Mouse (Mus musculus) embryonic facial prominence, embryonic 14.5 days (tissue): ENCODE measurements at regions not wholly inside any gene's neighbourhood (a gene's known extent, or its start where the extent isn't known, plus 50 kb on each side); places are given as distances from the start of the nearest gene placed in this dataset.

Source experiments
- ATAC-seq: fragments of 200-750 bp; cut with Nextera tagmentation; 2 replicates; pipeline ENCODE4 v1.8.0; 2017; ENCODE audit warnings: low read depth, moderate number of reproducible peaks, moderate TSS enrichment
- DNase-seq: peaks from one replicate; pipeline ENCODE4 v3.0.0-alpha.2; 2015; ENCODE audit warnings: low spot score
- H3K27ac ChIP-seq: fragments of 300-500 bp; sonication (generic); replicated peaks from 2 replicates; pipeline ENCODE4 v1.5.1; 2014; ENCODE audit warnings: low read depth, mild to moderate bottlenecking, low read length, moderate library complexity
- H3K27me3 ChIP-seq: fragments of 300-500 bp; sonication (generic); replicated peaks from 2 replicates; pipeline ENCODE4 v1.6.1; 2014; ENCODE audit warnings: low read length; ENCODE audit not compliant: control insufficient read depth, insufficient read depth
- H3K36me3 ChIP-seq: fragments of 300-500 bp; sonication (generic); 2 replicates; pipeline ENCODE4 v1.6.1; 2014; ENCODE audit warnings: low read length, mixed read lengths; ENCODE audit not compliant: control insufficient read depth, insufficient read depth
- H3K4me1 ChIP-seq: fragments of 300-500 bp; sonication (generic); 2 replicates; pipeline ENCODE4 v1.6.1; 2014; ENCODE audit warnings: antibody characterized with exemption, low read length; ENCODE audit not compliant: control insufficient read depth, insufficient read depth
- H3K4me2 ChIP-seq: fragments of 300-500 bp; sonication (generic); 2 replicates; pipeline ENCODE4 v1.6.1; 2014; ENCODE audit warnings: low read depth, mild to moderate bottlenecking, low read length, moderate library complexity, mixed read lengths
- H3K4me3 ChIP-seq: fragments of 300-500 bp; sonication (generic); 2 replicates; pipeline ENCODE4 v1.5.1; 2014; ENCODE audit warnings: low read depth, mild to moderate bottlenecking, low read length
- H3K9ac ChIP-seq: fragments of 300-500 bp; sonication (generic); 2 replicates; pipeline ENCODE4 v1.6.1; 2014; ENCODE audit warnings: low read depth, mild to moderate bottlenecking, low read length, moderate library complexity, mixed read lengths
- H3K9me3 ChIP-seq: fragments of 300-500 bp; sonication (generic); 2 replicates; pipeline ENCODE4 v1.6.1; 2016; ENCODE audit warnings: low read length; ENCODE audit not compliant: control insufficient read depth
- WGBS: fragments of 180-500 bp; shearing (Covaris S2); extraction: QIAGEN DNeasy Blood & Tissue Kit; methylation state at CpG from one replicate; pipeline ENCODE4 v1.1.7; 2014; 5-methylcytosine and 5-hydroxymethylcytosine counted together

DNA sequence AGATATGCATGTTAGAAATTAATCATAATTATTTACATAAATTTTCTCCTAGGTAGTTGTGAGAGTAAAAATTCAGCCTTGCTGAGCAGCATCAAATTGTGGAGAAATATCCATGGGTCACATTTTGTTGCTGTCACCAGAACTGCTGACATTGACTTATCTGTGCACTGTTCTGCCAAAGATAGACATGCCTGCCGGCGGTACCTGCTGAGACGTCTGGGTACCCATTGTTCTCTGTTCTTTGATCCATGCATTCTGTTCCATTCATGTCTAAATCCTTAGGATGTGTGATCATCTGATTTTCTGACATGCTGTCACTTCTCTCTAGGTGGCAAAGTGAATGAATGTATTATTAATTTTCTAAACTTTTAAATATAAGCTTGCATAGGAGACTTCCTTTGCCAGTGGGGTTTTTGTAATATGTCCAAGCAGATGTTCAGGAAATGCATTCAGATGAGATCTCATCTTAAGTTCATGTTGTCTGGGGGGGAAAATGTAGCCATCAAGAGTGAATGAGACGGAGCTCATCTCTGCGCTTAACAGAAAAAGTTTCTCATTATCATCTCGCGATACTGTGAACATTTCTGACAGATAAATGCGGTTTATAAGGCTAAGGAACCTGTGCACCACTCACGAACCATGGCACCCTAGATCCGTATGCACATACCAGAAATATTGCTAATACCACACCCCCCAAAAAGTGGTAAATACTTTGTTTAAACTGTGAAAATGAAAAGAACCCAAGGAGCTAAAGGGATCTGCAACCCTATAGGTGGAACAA, 391.0 kb upstream of the Slitrk5 start:
- no peak overlapping the region for H3K4me2 ChIP-seq
- ATAC-seq (no peak), DNase-seq (no peak)
- no peak overlapping the region for H3K9ac ChIP-seq
- no peaks in the 10 kb centered on the region for H3K9me3 ChIP-seq
- no peak overlapping the region for H3K27ac ChIP-seq
- H3K27me3 ChIP-seq, result no peaks in the 10 kb centered on the region
- no peaks in the 10 kb centered on the region for H3K36me3 ChIP-seq
- H3K4me1 ChIP-seq, result no peaks in the 10 kb centered on the region
- H3K4me3 ChIP-seq, result no peak overlapping the region
- 81% methylated on average over 10 of the region's 10 CpGs for WGBS

DNA sequence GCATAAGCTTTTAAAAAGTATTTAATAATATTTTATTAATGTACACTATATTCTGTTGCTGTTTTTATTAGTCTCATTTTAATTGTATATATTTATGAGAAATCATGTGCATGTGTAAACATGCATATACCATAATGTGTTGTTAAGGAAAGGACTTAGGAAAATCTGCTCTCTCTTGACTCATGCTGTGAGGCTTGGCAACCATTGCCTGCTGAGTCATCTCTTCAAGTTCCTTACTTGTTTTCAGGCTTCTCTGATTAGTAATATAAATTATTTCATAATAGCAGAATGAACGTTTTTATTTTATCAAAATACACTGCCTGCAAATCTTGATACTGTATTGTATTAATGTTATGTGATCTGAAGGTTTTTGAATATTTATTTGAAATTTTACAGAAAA, 388.9 kb upstream of the Slitrk5 start:
- H3K27ac ChIP-seq, result no peak overlapping the region
- no peaks in the 10 kb centered on the region for H3K27me3 ChIP-seq
- H3K36me3 ChIP-seq, result no peaks in the 10 kb centered on the region
- 46% methylated on average over 1 of the region's 1 CpGs for WGBS
- no peak for DNase-seq
- H3K4me1 ChIP-seq, result no peaks in the 10 kb centered on the region
- no peak overlapping the region for H3K4me2 ChIP-seq
- H3K9me3 ChIP-seq, result no peaks in the 10 kb centered on the region
- H3K4me3 ChIP-seq, result no peak overlapping the region
- H3K9ac ChIP-seq, result no peak overlapping the region
- no peak for ATAC-seq

GRCm38 (mm10) chr14:111295521-111295920, 379.4 kb upstream of the Slitrk5 start:
- DNase-seq (no peak), ATAC-seq (no peak)
- WGBS, result 81% methylated on average over 3 of the region's 3 CpGs

DNA sequence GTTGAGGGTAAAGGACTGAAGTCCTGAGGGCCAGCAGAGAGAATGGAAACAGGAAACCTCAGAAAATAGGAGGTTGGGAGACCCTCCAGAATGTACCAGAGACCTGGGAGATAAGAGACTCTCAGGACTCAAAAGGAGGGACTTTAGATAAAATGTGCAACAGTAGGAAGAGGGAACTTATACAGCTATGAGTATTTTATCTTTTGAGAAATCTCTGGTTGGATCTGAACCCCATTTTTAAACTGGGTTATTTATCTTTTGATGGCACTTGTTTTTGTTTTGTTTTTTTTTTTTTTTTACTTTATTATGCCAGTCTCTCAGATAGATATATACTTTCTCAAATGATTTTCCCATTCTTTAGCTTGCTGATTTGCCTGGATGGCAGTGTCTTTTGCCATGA, 377.1 kb upstream of the Slitrk5 start:
- Histone ChIP-seq H3K4me3 (no peak overlapping the region), H3K9ac (no peak overlapping the region), H3K27ac (no peak overlapping the region), H3K9me3 (no peaks in the 10 kb centered on the region), H3K4me1 (no peaks in the 10 kb centered on the region), H3K27me3 (no peaks in the 10 kb centered on the region), H3K4me2 (no peak overlapping the region), H3K36me3 (no peaks in the 10 kb centered on the region)
- ATAC-seq (no peak), DNase-seq (no peak)

More at GRCm38 (mm10) chr14:111295521-111295920, 379.4 kb upstream of the Slitrk5 start:
- H3K27ac ChIP-seq, result no peak overlapping the region
- no peaks in the 10 kb centered on the region for H3K27me3 ChIP-seq
- no peaks in the 10 kb centered on the region for H3K36me3 ChIP-seq
- H3K4me1 ChIP-seq, result no peaks in the 10 kb centered on the region
- H3K9ac ChIP-seq, result no peak overlapping the region
- no peaks in the 10 kb centered on the region for H3K9me3 ChIP-seq
- no peak overlapping the region for H3K4me2 ChIP-seq
- no peak overlapping the region for H3K4me3 ChIP-seq

- Histone ChIP-seq H3K4me2 (no peak overlapping the region), H3K4me3 (no peak overlapping the region), H3K27me3 (no peaks in the 10 kb centered on the region), H3K36me3 (no peaks in the 10 kb centered on the region), H3K9me3 (no peaks in the 10 kb centered on the region), H3K9ac (no peak overlapping the region), H3K4me1 (no peaks in the 10 kb centered on the region), H3K27ac (no peak overlapping the region)
- no peak for ATAC-seq
- WGBS, result 90% methylated on average over 3 of the region's 3 CpGs
- no peak for DNase-seq
Measured at GRCm38 (mm10) chr14:111330570-111330969, 344.3 kb upstream of the Slitrk5 start.

GRCm38 (mm10) chr14:111353518-111353917, 321.4 kb upstream of the Slitrk5 start:
- Histone ChIP-seq H3K36me3 (no peaks in the 10 kb centered on the region), H3K4me1 (no peaks in the 10 kb centered on the region), H3K27ac (no peak overlapping the region), H3K9ac (no peak overlapping the region), H3K4me3 (no peak overlapping the region), H3K4me2 (no peak overlapping the region), H3K9me3 (no peaks in the 10 kb centered on the region), H3K27me3 (no peaks in the 10 kb centered on the region)
- no peak for DNase-seq
- WGBS, result 75% methylated on average over 5 of the region's 5 CpGs
- no peak for ATAC-seq

GRCm38 (mm10) chr14:111396803-111397202, 278.1 kb upstream of the Slitrk5 start:
- 62% methylated on average over 1 of the region's 1 CpGs for WGBS
- H3K4me2 ChIP-seq, result no peak overlapping the region
- no peak overlapping the region for H3K27ac ChIP-seq
- H3K9ac ChIP-seq, result no peak overlapping the region
- H3K4me1 ChIP-seq, result no peaks in the 10 kb centered on the region
- H3K4me3 ChIP-seq, result no peak overlapping the region
- no peaks in the 10 kb centered on the region for H3K27me3 ChIP-seq
- H3K36me3 ChIP-seq, result no peaks in the 10 kb centered on the region
- DNase-seq (no peak), ATAC-seq (no peak)
- no peaks in the 10 kb centered on the region for H3K9me3 ChIP-seq

GRCm38 (mm10) chr14:111400809-111401208, 274.1 kb upstream of the Slitrk5 start:
- ATAC-seq, result no peak
- H3K4me2 ChIP-seq, result no peak overlapping the region
- 38% methylated on average over 3 of the region's 3 CpGs for WGBS

GRCm38 (mm10) chr14:111402538-111402937, 272.4 kb upstream of the Slitrk5 start:
- DNase-seq (peak; percentile 8), ATAC-seq (no peak)
- Histone ChIP-seq H3K27me3 (no peaks in the 10 kb centered on the region), H3K36me3 (no peaks in the 10 kb centered on the region), H3K4me3 (no peak overlapping the region), H3K9me3 (no peaks in the 10 kb centered on the region), H3K4me2 (no peak overlapping the region), H3K27ac (no peak overlapping the region), H3K4me1 (no peaks in the 10 kb centered on the region), H3K9ac (no peak overlapping the region)
- 39% methylated on average over 1 of the region's 1 CpGs for WGBS

More at GRCm38 (mm10) chr14:111400809-111401208, 274.1 kb upstream of the Slitrk5 start:
- Histone ChIP-seq H3K9me3 (no peaks in the 10 kb centered on the region), H3K4me3 (no peak overlapping the region), H3K27me3 (no peaks in the 10 kb centered on the region), H3K36me3 (no peaks in the 10 kb centered on the region), H3K9ac (no peak overlapping the region), H3K4me1 (no peaks in the 10 kb centered on the region), H3K27ac (no peak overlapping the region)
- DNase-seq, result peak; percentile 44
